Mouse (Mus musculus) hindbrain, embryonic 11.5 days (tissue): ENCODE data around the gene Kcng4. TPM values are rescaled to one million over a fixed set of nuclear protein-coding genes. Genes with fewer than 3 reads are reported as not detected.

ENCODE experiments used
- polyA plus RNA-seq: library from polyadenylated mRNA; unstranded; fragments of >200 nt; fragmentation: Nextera tagmentation; extraction: Ambion mirVana; gene quantifications from 2 replicates; pipeline ENCODE4 v1.2.1, GENCODE M21; 2014

The Kcng4 gene
- polyA plus RNA-seq, 1 experiment from 2014 or later: not detected

Other genes starting within 250 kb of the Kcng4 start
- gene Mlycd, start 240.8 kb downstream of the Kcng4 start, polyA plus RNA-seq: 9.2 and 10.7 TPM in 2 replicates
- gene Osgin1, start 201.6 kb downstream of the Kcng4 start, polyA plus RNA-seq: 0.23 TPM in 1 of 2 replicates, not detected in the other
- gene Necab2, start 189.0 kb downstream of the Kcng4 start, polyA plus RNA-seq: 14.5 and 17.2 TPM in 2 replicates
- 0.11 TPM in 1 of 2 replicates, not detected in the other for gene Slc38a8, start 134.0 kb downstream of the Kcng4 start, polyA plus RNA-seq
- gene Mbtps1, start 76.9 kb downstream of the Kcng4 start, polyA plus RNA-seq: 64.8 and 84.4 TPM in 2 replicates
- gene Hsdl1, start 60.5 kb downstream of the Kcng4 start, polyA plus RNA-seq: 76.9 and 78.7 TPM in 2 replicates
- 0.08 and 0.28 TPM in 2 replicates for gene Dnaaf1, start 60.4 kb downstream of the Kcng4 start, polyA plus RNA-seq
- 10.1 and 11.9 TPM in 2 replicates for gene Taf1c, start 30.5 kb downstream of the Kcng4 start, polyA plus RNA-seq
- 0.13 TPM in 1 of 2 replicates, not detected in the other for gene Adad2, start 22.9 kb downstream of the Kcng4 start, polyA plus RNA-seq
- 3.6 and 4.6 TPM in 2 replicates for gene Wfdc1, start 30.7 kb upstream of the Kcng4 start, polyA plus RNA-seq
- gene Atp2c2, start 64.3 kb upstream of the Kcng4 start, polyA plus RNA-seq: 0.40 and 0.96 TPM in 2 replicates
- 7.8 and 8.5 TPM in 2 replicates for gene Tldc1, start 142.7 kb upstream of the Kcng4 start, polyA plus RNA-seq
- 458 and 496 TPM in 2 replicates for gene Cotl1, start 204.9 kb upstream of the Kcng4 start, polyA plus RNA-seq
- 9.2 and 9.3 TPM in 2 replicates for gene Klhl36, start 226.6 kb upstream of the Kcng4 start, polyA plus RNA-seq